Comparison of ENCODE assay signal across 8 mouse cellular contexts in the genomic region with DNA sequence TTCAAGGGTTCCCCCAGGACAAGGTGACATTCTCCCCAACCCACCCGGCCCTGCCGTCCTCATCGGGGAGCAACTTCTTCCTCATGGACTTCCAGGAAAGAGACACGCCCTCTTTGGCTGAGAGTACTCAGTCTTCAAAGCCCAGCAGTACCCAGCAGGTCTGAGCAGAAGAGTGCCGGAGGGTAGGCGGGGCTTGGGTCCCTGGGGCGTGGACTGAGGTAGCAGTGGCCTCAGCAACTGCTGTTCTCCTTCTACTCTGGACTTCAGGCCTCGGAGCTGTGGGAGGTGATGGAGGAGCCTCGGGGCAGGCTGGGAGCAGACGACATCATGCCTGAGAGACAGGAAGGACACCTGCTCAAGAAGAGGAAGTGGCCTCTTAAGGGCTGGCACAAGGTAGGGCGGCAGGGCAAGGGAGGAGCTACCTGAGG. TPM values are rescaled to one million over a fixed set of nuclear protein-coding genes. Genes with fewer than 3 reads are reported as not detected.
DNase-seq lines count a peak whose midpoint lies in the region; ATAC-seq and TF ChIP-seq lines count a peak whose summit lies in the region.

No protein-coding gene starts in this region.

- no peak for TF ChIP-seq CTCF in lung, adult 2 months (IDR thresholded peaks at IDR 0.05; ENCODE audit: insufficient read depth, low read length)

- no peak overlapping the region for H3K9ac ChIP-seq in midbrain, embryonic 16.5 days (ENCODE audit: low read depth, low read length)
- peak overlapping the region; percentile 86; the same call in 1 of the 2 replicates for H3K9ac ChIP-seq in stomach, embryonic 16.5 days (ENCODE audit: low read length)

- intact Hi-C loops in gastrocnemius, postnatal 36 days (cut with DNase I), result no loop called here

- H3K4me3 ChIP-seq in midbrain, embryonic 10.5 days, result peak overlapping the region; percentile 81; the same call in 1 of the 2 replicates
- no peak overlapping the region for H3K4me3 ChIP-seq in midbrain, embryonic 16.5 days (ENCODE audit: low read depth, low read length)
- peak overlapping the region; percentile 6 for H3K4me3 ChIP-seq in lung, adult 2 months (replicated peaks; ENCODE audit: extremely low read depth, low read depth, low read length)
- peak overlapping the region; percentile 76 for H3K4me3 ChIP-seq in stomach, embryonic 16.5 days (replicated peaks; ENCODE audit: low read length)

- H3K36me3 ChIP-seq in midbrain, embryonic 10.5 days, result peaks cover 58% of the 10 kb centered on the region
- H3K36me3 ChIP-seq in midbrain, embryonic 16.5 days (ENCODE audit: control insufficient read depth, insufficient read depth, low read length), result peaks cover 13% of the 10 kb centered on the region
- peaks cover 11% of the 10 kb centered on the region; the same call in 1 of the 2 replicates for H3K36me3 ChIP-seq in stomach, embryonic 16.5 days (ENCODE audit: control insufficient read depth, insufficient read depth, low read length)

- peaks cover 25% of the 10 kb centered on the region for H3K4me1 ChIP-seq in midbrain, embryonic 10.5 days
- peaks cover 20% of the 10 kb centered on the region for H3K4me1 ChIP-seq in midbrain, embryonic 16.5 days (ENCODE audit: control insufficient read depth, insufficient read depth, low read length)
- peaks cover 19% of the 10 kb centered on the region for H3K4me1 ChIP-seq in lung, adult 2 months (ENCODE audit: control insufficient read depth, insufficient read depth, low read length)
- peaks cover 22% of the 10 kb centered on the region for H3K4me1 ChIP-seq in stomach, embryonic 16.5 days (ENCODE audit: control insufficient read depth, insufficient read depth, low read length)

- 39% methylated on average over 11 of the region's 11 CpGs for WGBS in midbrain, embryonic 10.5 days
- 28% methylated on average over 11 of the region's 11 CpGs for WGBS in midbrain, embryonic 16.5 days
- 22% methylated on average over 11 of the region's 11 CpGs for WGBS in lung, adult 2 months
- 16% methylated on average over 11 of the region's 11 CpGs for WGBS in stomach, embryonic 16.5 days

- no peaks in the 10 kb centered on the region for H3K9me3 ChIP-seq in midbrain, embryonic 10.5 days (replicated peaks)
- H3K9me3 ChIP-seq in midbrain, embryonic 16.5 days (replicated peaks; ENCODE audit: control insufficient read depth, low read length, poor library complexity, severe bottlenecking), result no peaks in the 10 kb centered on the region
- H3K9me3 ChIP-seq in stomach, embryonic 16.5 days (replicated peaks; ENCODE audit: control insufficient read depth, low read length), result no peaks in the 10 kb centered on the region

- DNase-seq in midbrain, embryonic 10.5 days (ENCODE audit: low spot score), result no peak
- DNase-seq in c-Kit-positive CD71-positive TER-119-positive erythroid progenitor cells, embryonic 14.5 days (ENCODE audit: low spot score), result peak; percentile 47
- DNase-seq in kidney, adult 11 months, result peak; percentile 59
- DNase-seq in lung, adult 2 months, result peak; percentile 71
- no peak for DNase-seq in gastrocnemius, postnatal 36 days
- DNase-seq in layer of hippocampus, postnatal 10 days (ENCODE audit: low spot score in 2 of 2), result no peak

- no peak for TF ChIP-seq POLR2A in lung, adult 2 months (IDR thresholded peaks at IDR 0.05; ENCODE audit: borderline replicate concordance, extremely low read depth, low read depth, low read length)

- H3K4me2 ChIP-seq in midbrain, embryonic 16.5 days (ENCODE audit: low read length), result no peak overlapping the region; the same call in 1 of the 2 replicates
- H3K4me2 ChIP-seq in stomach, embryonic 16.5 days (ENCODE audit: low read depth, low read length), result peak overlapping the region; percentile 92

- no peak overlapping the region for H3K27ac ChIP-seq in midbrain, embryonic 10.5 days (replicated peaks)
- H3K27ac ChIP-seq in midbrain, embryonic 16.5 days (ENCODE audit: low read length), result no peak overlapping the region
- no peak overlapping the region for H3K27ac ChIP-seq in stomach, embryonic 16.5 days (ENCODE audit: low read length)

- no peak for ATAC-seq in midbrain, embryonic 16.5 days
- ATAC-seq in stomach, embryonic 16.5 days (ENCODE audit: insufficient read depth, low FRiP score), result peak; percentile 73

- H3K27me3 ChIP-seq in midbrain, embryonic 10.5 days (ENCODE audit: low read depth, poor library complexity, severe bottlenecking), result no peaks in the 10 kb centered on the region
- no peaks in the 10 kb centered on the region for H3K27me3 ChIP-seq in midbrain, embryonic 16.5 days (ENCODE audit: control insufficient read depth, insufficient read depth, low read depth, low read length)
- no peaks in the 10 kb centered on the region for H3K27me3 ChIP-seq in stomach, embryonic 16.5 days (ENCODE audit: control insufficient read depth, insufficient read depth, low read length)

RNA-seq across cellular contexts. Expression of a gene that starts 1.8 kb away (rescaled TPM):
- 8.4 and 9.8 TPM in 2 replicates for polyA plus RNA-seq in midbrain, embryonic 10.5 days (2016; fragmentation: Nextera tagmentation; extraction: Ambion mirVana)
- 11.9 and 12.8 TPM in 2 replicates for polyA plus RNA-seq in midbrain, embryonic 16.5 days (2015; fragmentation: Nextera tagmentation; extraction: Ambion mirVana)
- polyA plus RNA-seq in lung, adult 2 months (2012; rRNA removed), result 15.7 and 18.1 TPM in 2 replicates
- 10.5 and 11.8 TPM in 2 replicates for polyA plus RNA-seq in stomach, embryonic 16.5 days (2015; fragmentation: Nextera tagmentation; extraction: Ambion mirVana)
- total RNA-seq in gastrocnemius, postnatal 36 days (2021), result 1 to 10 TPM; 2.6 to 2.9 TPM
- 10 to 100 TPM; 12.9 to 13.5 TPM for total RNA-seq in layer of hippocampus, postnatal 10 days (2021)

RNA-seq across cellular contexts. Expression of a gene that starts 10.9 kb away (rescaled TPM):
- 81.1 and 82.9 TPM in 2 replicates for polyA plus RNA-seq in midbrain, embryonic 10.5 days (2016; fragmentation: Nextera tagmentation; extraction: Ambion mirVana)
- polyA plus RNA-seq in midbrain, embryonic 16.5 days (2015; fragmentation: Nextera tagmentation; extraction: Ambion mirVana), result 58.9 and 59.1 TPM in 2 replicates
- 64.8 and 80.5 TPM in 2 replicates for polyA plus RNA-seq in lung, adult 2 months (2012; rRNA removed)
- 76.7 and 78.9 TPM in 2 replicates for polyA plus RNA-seq in stomach, embryonic 16.5 days (2015; fragmentation: Nextera tagmentation; extraction: Ambion mirVana)
- 10 to 100 TPM; 40.8 to 45.5 TPM for total RNA-seq in gastrocnemius, postnatal 36 days (2021)
- total RNA-seq in layer of hippocampus, postnatal 10 days (2021), result 10 to 100 TPM; 74.4 to 76.7 TPM

RNA-seq across cellular contexts. Expression of a gene that starts 11.0 kb away (rescaled TPM):
- polyA plus RNA-seq in midbrain, embryonic 10.5 days (2016; fragmentation: Nextera tagmentation; extraction: Ambion mirVana), result 3.0 and 3.1 TPM in 2 replicates
- polyA plus RNA-seq in midbrain, embryonic 16.5 days (2015; fragmentation: Nextera tagmentation; extraction: Ambion mirVana), result 3.4 and 4.0 TPM in 2 replicates
- 3.7 and 4.3 TPM in 2 replicates for polyA plus RNA-seq in lung, adult 2 months (2012; rRNA removed)
- polyA plus RNA-seq in stomach, embryonic 16.5 days (2015; fragmentation: Nextera tagmentation; extraction: Ambion mirVana), result 0.34 and 0.62 TPM in 2 replicates
- total RNA-seq in gastrocnemius, postnatal 36 days (2021), result under 1 TPM in 1 of 2 experiments, not detected in 1; 0.20 TPM
- 1 to 10 TPM in 1 of 2 experiments, under 1 TPM in 1; 0.83 to 1.6 TPM for total RNA-seq in layer of hippocampus, postnatal 10 days (2021)

RNA-seq across cellular contexts. Expression of a gene that starts 22.5 kb away (rescaled TPM):
- polyA plus RNA-seq in midbrain, embryonic 10.5 days (2016; fragmentation: Nextera tagmentation; extraction: Ambion mirVana), result 39.5 and 42.2 TPM in 2 replicates
- polyA plus RNA-seq in midbrain, embryonic 16.5 days (2015; fragmentation: Nextera tagmentation; extraction: Ambion mirVana), result 13.7 and 16.7 TPM in 2 replicates
- polyA plus RNA-seq in lung, adult 2 months (2012; rRNA removed), result 16.2 and 20.2 TPM in 2 replicates
- polyA plus RNA-seq in stomach, embryonic 16.5 days (2015; fragmentation: Nextera tagmentation; extraction: Ambion mirVana), result 20.3 and 20.7 TPM in 2 replicates
- 1 to 10 TPM; 9.6 to 9.8 TPM for total RNA-seq in gastrocnemius, postnatal 36 days (2021)
- 1 to 10 TPM; 5.2 to 6.3 TPM for total RNA-seq in layer of hippocampus, postnatal 10 days (2021)

RNA-seq across cellular contexts. Expression of a gene that starts 39.0 kb away (rescaled TPM):
- 0.71 and 2.0 TPM in 2 replicates for polyA plus RNA-seq in midbrain, embryonic 10.5 days (2016; fragmentation: Nextera tagmentation; extraction: Ambion mirVana)
- polyA plus RNA-seq in midbrain, embryonic 16.5 days (2015; fragmentation: Nextera tagmentation; extraction: Ambion mirVana), result 0.26 and 0.35 TPM in 2 replicates
- polyA plus RNA-seq in lung, adult 2 months (2012; rRNA removed), result 5.0 and 8.5 TPM in 2 replicates
- 6.1 and 9.7 TPM in 2 replicates for polyA plus RNA-seq in stomach, embryonic 16.5 days (2015; fragmentation: Nextera tagmentation; extraction: Ambion mirVana)
- total RNA-seq in gastrocnemius, postnatal 36 days (2021), result not detected
- 1 to 10 TPM; 1.4 TPM for total RNA-seq in layer of hippocampus, postnatal 10 days (2021)

Comparison
In these comparisons a context has a peak if more than half of its experiments do, and no peak if none do; other contexts are left out.
1. DNase-seq: peak in c-Kit-positive CD71-positive TER-119-positive erythroid progenitor cells, embryonic 14.5 days (single experiment), kidney, adult 11 months (single experiment) and lung, adult 2 months (single experiment); none in midbrain, embryonic 10.5 days (single experiment), gastrocnemius, postnatal 36 days (0 of 2) and layer of hippocampus, postnatal 10 days (0 of 2).